Mouse (Mus musculus) hindbrain, embryonic 16.5 days (tissue): ENCODE results near the gene Dnajc1. TPM values are rescaled to one million over a fixed set of nuclear protein-coding genes. Genes with fewer than 3 reads are reported as not detected.

ENCODE experiments used
- ATAC-seq: fragments of 200-750 bp; cut with Nextera tagmentation; 2 replicates; pipeline ENCODE4 v1.8.0; 2017; ENCODE audit warnings: moderate TSS enrichment, moderate library complexity
- H3K27ac ChIP-seq: fragments of 300-500 bp; sonication (generic); 2 replicates; pipeline ENCODE4 v1.5.1; 2014; ENCODE audit warnings: low read depth, mild to moderate bottlenecking, control low read depth, low read length, moderate library complexity
- H3K27me3 ChIP-seq: fragments of 300-500 bp; sonication (generic); replicated peaks from 2 replicates; pipeline ENCODE4 v1.6.1; 2014; ENCODE audit warnings: low read length; ENCODE audit not compliant: control insufficient read depth, insufficient read depth
- H3K36me3 ChIP-seq: fragments of 300-500 bp; sonication (generic); 2 replicates; pipeline ENCODE4 v1.6.1; 2014; ENCODE audit warnings: mild to moderate bottlenecking, low read length, moderate library complexity, mixed read lengths; ENCODE audit not compliant: control insufficient read depth, insufficient read depth
- H3K4me1 ChIP-seq: fragments of 300-500 bp; sonication (generic); 2 replicates; pipeline ENCODE4 v1.6.1; 2014; ENCODE audit warnings: low read depth, low read length; ENCODE audit not compliant: control insufficient read depth, insufficient read depth
- H3K4me2 ChIP-seq: fragments of 300-500 bp; sonication (generic); 2 replicates; pipeline ENCODE4 v1.6.1; 2014; ENCODE audit warnings: mild to moderate bottlenecking, low read length, control low read depth, moderate library complexity
- H3K4me3 ChIP-seq: fragments of 300-500 bp; sonication (generic); 2 replicates; pipeline ENCODE4 v1.5.1; 2014; ENCODE audit warnings: mild to moderate bottlenecking, low read length, control low read depth, moderate library complexity
- H3K9ac ChIP-seq: fragments of 300-500 bp; sonication (generic); 2 replicates; pipeline ENCODE4 v1.6.1; 2014; ENCODE audit warnings: low read depth, mild to moderate bottlenecking, control low read depth, low read length, moderate library complexity
- H3K9me3 ChIP-seq: fragments of 300-500 bp; sonication (generic); 2 replicates; pipeline ENCODE4 v1.6.1; 2014; ENCODE audit warnings: mild to moderate bottlenecking, low read length, moderate library complexity; ENCODE audit not compliant: control insufficient read depth
- WGBS: fragments of 180-500 bp; shearing (Covaris S2); extraction: QIAGEN DNeasy Blood & Tissue Kit; methylation state at CpG from one replicate; pipeline ENCODE4 v1.1.7; 2014; 5-methylcytosine and 5-hydroxymethylcytosine counted together
- polyA plus RNA-seq: library from polyadenylated mRNA; unstranded; fragments of >200 nt; fragmentation: Nextera tagmentation; extraction: Ambion mirVana; gene quantifications from 2 replicates; pipeline ENCODE4 v1.2.1, GENCODE M21; 2015

Dnajc1 gene
- polyA plus RNA-seq, 1 experiment from 2014 or later = 21.7 TPM

GRCm38 (mm10) chr2:18209948-18210347 lies 182.7 kb downstream of the Dnajc1 start:
- whole genome bisulfite sequencing = 92% methylated on average over 4 of the region's 4 CpGs
- ATAC-seq = no peak

DNA sequence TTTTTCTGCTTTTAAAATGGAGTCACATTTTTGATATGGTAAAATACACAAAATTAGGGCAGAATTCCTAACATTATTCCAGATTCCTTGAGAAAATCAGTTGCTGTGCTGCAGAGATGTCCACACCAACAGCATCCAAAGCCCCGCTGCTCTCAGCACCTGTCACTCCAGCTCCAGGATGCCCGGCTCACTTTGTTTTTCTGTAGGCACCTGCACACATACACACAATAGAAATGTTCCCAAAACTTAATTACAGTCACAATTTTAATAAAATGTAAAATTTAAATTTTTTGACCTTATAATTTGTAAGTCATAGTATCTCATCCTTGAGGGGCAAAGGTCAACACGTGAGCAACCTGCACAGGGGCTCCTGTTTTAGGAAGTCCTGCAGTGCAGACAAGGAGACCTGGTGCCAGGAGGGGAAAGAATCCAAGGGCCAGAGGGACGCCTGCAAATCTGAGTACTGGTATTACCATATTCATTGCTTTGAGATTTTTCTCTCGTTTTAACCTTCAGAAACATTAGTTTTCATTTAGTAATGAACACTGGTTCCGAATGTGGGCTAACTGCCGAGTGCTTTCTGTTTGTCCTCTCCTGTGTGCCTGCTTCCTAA lies 183.3 kb downstream of the Dnajc1 start:
- WGBS = 84% methylated on average over 7 of the region's 7 CpGs
- ATAC-seq = no peak
- H3K9ac ChIP-seq = no peak overlapping the region
- no peak overlapping the region for H3K27ac ChIP-seq
- H3K4me3 ChIP-seq = no peak overlapping the region
- H3K4me1 ChIP-seq = no peaks in the 10 kb centered on the region; the same call in 1 of the 2 replicates
- H3K27me3 ChIP-seq = no peaks in the 10 kb centered on the region
- H3K9me3 ChIP-seq = no peaks in the 10 kb centered on the region
- no peak overlapping the region for H3K4me2 ChIP-seq
- peaks cover 12% of the 10 kb centered on the region for H3K36me3 ChIP-seq

More at GRCm38 (mm10) chr2:18209948-18210347, 182.7 kb downstream of the Dnajc1 start:
- Histone ChIP-seq H3K4me2 (no peak overlapping the region), H3K9ac (no peak overlapping the region), H3K9me3 (no peaks in the 10 kb centered on the region), H3K4me1 (no peaks in the 10 kb centered on the region; the same call in 1 of the 2 replicates), H3K27ac (no peak overlapping the region), H3K36me3 (peaks cover 14% of the 10 kb centered on the region), H3K27me3 (no peaks in the 10 kb centered on the region), H3K4me3 (no peak overlapping the region)

DNA sequence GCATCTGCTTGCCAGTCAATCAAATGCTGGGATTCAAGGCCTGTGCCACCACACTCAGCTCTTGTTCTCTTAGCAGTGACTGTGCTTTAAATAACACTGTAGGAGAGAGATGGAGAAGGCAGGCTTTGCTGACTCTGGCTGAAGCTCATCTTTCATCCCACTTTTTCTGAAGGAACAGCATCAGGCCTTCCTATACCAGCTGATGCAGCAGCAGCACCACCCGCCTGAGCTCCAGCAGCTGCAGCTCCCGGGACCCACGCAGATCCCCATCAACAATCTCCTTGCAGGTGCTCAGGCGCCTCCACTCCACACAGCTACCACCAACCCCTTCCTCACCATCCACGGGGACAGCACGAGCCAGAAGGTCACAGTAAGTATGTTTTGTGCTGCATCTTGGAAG lies 184.1 kb downstream of the Dnajc1 start:
- H3K9ac ChIP-seq = no peak overlapping the region
- H3K4me1 ChIP-seq = no peaks in the 10 kb centered on the region; the same call in 1 of the 2 replicates
- 0 out of 2 replicates have a peak, but pooled peaks have one; percentile 32 for ATAC-seq
- no peak overlapping the region for H3K4me2 ChIP-seq
- no peak overlapping the region for H3K27ac ChIP-seq
- H3K9me3 ChIP-seq = no peaks in the 10 kb centered on the region
- H3K36me3 ChIP-seq = peaks cover 15% of the 10 kb centered on the region
- no peak overlapping the region for H3K4me3 ChIP-seq
- H3K27me3 ChIP-seq = no peaks in the 10 kb centered on the region
- WGBS = 74% methylated on average over 6 of the region's 6 CpGs

GRCm38 (mm10) chr2:18206811-18207210 lies 185.8 kb downstream of the Dnajc1 start:
- Histone ChIP-seq H3K9me3 (no peaks in the 10 kb centered on the region), H3K9ac (no peak overlapping the region), H3K4me2 (no peak overlapping the region), H3K36me3 (peaks cover 14% of the 10 kb centered on the region), H3K27ac (no peak overlapping the region), H3K4me1 (no peaks in the 10 kb centered on the region; the same call in 1 of the 2 replicates), H3K4me3 (no peak overlapping the region), H3K27me3 (no peaks in the 10 kb centered on the region)
- WGBS = 56% methylated on average over 10 of the region's 10 CpGs
- ATAC-seq = peak; percentile 51; the same call in 1 of the 2 replicates

DNA sequence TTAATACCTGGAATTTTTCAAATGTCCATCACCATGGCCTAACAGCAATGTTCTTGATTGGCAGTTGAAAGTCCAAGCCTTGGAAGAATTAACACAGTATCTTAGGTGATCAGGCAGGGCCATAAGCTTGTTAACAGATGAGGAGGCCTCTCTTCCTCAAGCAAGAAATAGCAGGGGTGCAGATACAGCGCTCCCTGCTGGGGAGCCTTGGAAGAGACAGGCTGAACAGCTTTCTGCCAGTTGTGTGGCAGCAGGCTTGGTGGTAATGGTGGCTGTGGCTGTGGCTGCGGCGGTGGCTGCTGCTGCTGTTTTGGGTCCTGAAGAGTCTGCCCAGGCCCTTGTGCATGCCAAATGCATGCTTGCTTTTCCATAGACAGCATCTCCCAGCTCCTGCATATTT lies 187.5 kb downstream of the Dnajc1 start:
- Histone ChIP-seq H3K36me3 (peaks cover 11% of the 10 kb centered on the region), H3K4me1 (no peaks in the 10 kb centered on the region; the same call in 1 of the 2 replicates), H3K4me2 (no peak overlapping the region), H3K27ac (no peak overlapping the region), H3K4me3 (no peak overlapping the region), H3K9me3 (no peaks in the 10 kb centered on the region), H3K9ac (no peak overlapping the region), H3K27me3 (no peaks in the 10 kb centered on the region)
- WGBS = 82% methylated on average over 3 of the region's 3 CpGs
- no peak for ATAC-seq

DNA sequence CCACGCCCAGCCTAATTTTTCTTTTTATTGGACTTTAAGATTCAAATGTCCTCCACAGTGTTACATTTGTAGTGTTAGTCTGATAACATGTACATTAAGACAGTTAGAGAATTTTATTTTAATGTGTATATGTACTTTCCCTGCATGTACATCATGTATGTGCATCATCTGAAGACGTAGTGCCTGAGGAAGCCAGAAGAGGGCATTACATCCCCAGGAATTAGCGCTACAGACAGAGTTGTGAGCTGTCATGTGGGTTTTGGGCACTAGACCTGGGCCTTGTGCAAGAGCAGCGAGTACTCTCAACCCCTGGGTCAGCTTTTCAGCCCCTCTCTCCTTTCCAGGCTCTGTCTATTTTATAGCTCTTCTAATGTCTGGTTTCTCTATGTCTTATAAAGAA lies 189.7 kb downstream of the Dnajc1 start:
- H3K36me3 ChIP-seq = peaks cover 11% of the 10 kb centered on the region
- H3K4me3 ChIP-seq = no peak overlapping the region
- no peak overlapping the region for H3K9ac ChIP-seq
- H3K9me3 ChIP-seq = no peaks in the 10 kb centered on the region
- 94% methylated on average over 4 of the region's 4 CpGs for WGBS
- H3K4me1 ChIP-seq = no peaks in the 10 kb centered on the region; the same call in 1 of the 2 replicates
- no peak for ATAC-seq
- H3K27ac ChIP-seq = no peak overlapping the region
- H3K4me2 ChIP-seq = no peak overlapping the region
- no peaks in the 10 kb centered on the region for H3K27me3 ChIP-seq

DNA sequence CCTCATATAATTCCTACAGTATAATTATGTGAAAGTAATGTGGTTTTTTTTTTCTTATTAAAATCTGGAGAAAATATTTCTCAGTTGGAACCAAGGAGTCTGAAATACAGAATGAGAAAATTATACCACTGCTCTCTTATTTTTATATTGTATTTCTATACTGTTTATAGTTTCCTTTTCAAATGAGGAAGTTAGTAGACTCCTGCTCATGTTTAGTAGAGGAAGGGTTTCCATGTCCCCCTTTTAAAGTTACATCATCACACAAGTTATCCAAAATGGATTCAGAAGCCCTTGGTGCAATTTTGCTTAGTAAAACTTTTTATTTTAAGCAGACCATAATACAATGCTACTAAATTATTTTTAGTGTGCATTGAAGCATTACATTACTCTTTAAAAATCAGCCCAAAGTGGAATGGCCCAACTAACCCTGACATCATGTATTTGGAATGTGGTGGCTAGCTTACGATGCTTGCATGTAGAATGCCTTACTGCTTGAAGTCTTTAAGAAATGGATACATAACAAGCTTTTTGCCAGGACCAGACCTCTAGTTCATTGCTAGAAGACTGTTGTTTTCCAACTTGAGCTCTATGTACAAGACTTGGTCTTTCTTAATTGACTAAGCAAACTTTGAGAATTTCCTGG lies 190.7 kb downstream of the Dnajc1 start:
- WGBS = 89% methylated on average over 1 of the region's 1 CpGs
- H3K36me3 ChIP-seq = peaks cover 11% of the 10 kb centered on the region
- no peak overlapping the region for H3K9ac ChIP-seq
- H3K9me3 ChIP-seq = no peaks in the 10 kb centered on the region
- no peaks in the 10 kb centered on the region; the same call in 1 of the 2 replicates for H3K4me1 ChIP-seq
- no peak overlapping the region for H3K27ac ChIP-seq
- no peak overlapping the region for H3K4me3 ChIP-seq
- no peak for ATAC-seq
- H3K27me3 ChIP-seq = no peaks in the 10 kb centered on the region
- H3K4me2 ChIP-seq = no peak overlapping the region

GRCm38 (mm10) chr2:18195691-18196396 lies 196.8 kb downstream of the Dnajc1 start:
- no peak overlapping the region for H3K4me3 ChIP-seq
- no peak overlapping the region for H3K9ac ChIP-seq
- 65% methylated on average over 3 of the region's 3 CpGs for WGBS
- no peak overlapping the region for H3K4me2 ChIP-seq
- H3K27ac ChIP-seq = no peak overlapping the region
- no peaks in the 10 kb centered on the region for H3K4me1 ChIP-seq
- H3K27me3 ChIP-seq = no peaks in the 10 kb centered on the region
- H3K9me3 ChIP-seq = no peaks in the 10 kb centered on the region
- no peaks in the 10 kb centered on the region for H3K36me3 ChIP-seq
- ATAC-seq = 0 out of 2 replicates have a peak, but pooled peaks have one; percentile 50

- WGBS = 82% methylated on average over 4 of the region's 4 CpGs
- Histone ChIP-seq H3K36me3 (no peaks in the 10 kb centered on the region), H3K4me3 (no peak overlapping the region), H3K27ac (no peak overlapping the region), H3K9me3 (no peaks in the 10 kb centered on the region), H3K4me1 (no peaks in the 10 kb centered on the region), H3K27me3 (no peaks in the 10 kb centered on the region), H3K4me2 (no peak overlapping the region), H3K9ac (no peak overlapping the region)
- ATAC-seq = 0 out of 2 replicates have a peak, but pooled peaks have one; percentile 48
These were observed 197.3 kb downstream of the Dnajc1 start for GRCm38 (mm10) chr2:18195285-18195684.
